Mouse (Mus musculus) forebrain, postnatal 0 days (tissue): ENCODE measurements around the gene Ier2. TPM values are rescaled to one million over a fixed set of nuclear protein-coding genes. Genes with fewer than 3 reads are reported as not detected.

ENCODE experiments used
- ATAC-seq: fragments of 200-750 bp; cut with Nextera tagmentation; 2 replicates; pipeline ENCODE4 v1.8.0; 2017; ENCODE audit warnings: mild to moderate bottlenecking, moderate library complexity
- DNase-seq: peaks from one replicate; pipeline ENCODE4 v3.0.0-alpha.2; 2015
- H3K27ac ChIP-seq: fragments of 300-500 bp; sonication (generic); 2 replicates; pipeline ENCODE4 v1.5.1; 2014; ENCODE audit warnings: low read depth, mild to moderate bottlenecking, antibody characterized with exemption, low read length, moderate library complexity, mixed read lengths
- H3K27me3 ChIP-seq: fragments of 300-500 bp; sonication (generic); 2 replicates; pipeline ENCODE4 v1.6.1; 2014; ENCODE audit warnings: mild to moderate bottlenecking, low read length, mixed read lengths; ENCODE audit not compliant: insufficient read depth
- H3K36me3 ChIP-seq: fragments of 300-500 bp; sonication (generic); 2 replicates; pipeline ENCODE4 v1.6.1; 2014; ENCODE audit warnings: mild to moderate bottlenecking, moderate library complexity; ENCODE audit not compliant: insufficient read depth
- H3K4me1 ChIP-seq: fragments of 300-500 bp; sonication (generic); 2 replicates; pipeline ENCODE4 v1.6.1; 2014; ENCODE audit warnings: antibody characterized with exemption; ENCODE audit not compliant: insufficient read depth
- H3K4me2 ChIP-seq: fragments of 300-500 bp; sonication (generic); 2 replicates; pipeline ENCODE4 v1.6.1; 2014; ENCODE audit warnings: low read depth, mild to moderate bottlenecking, moderate library complexity
- H3K4me3 ChIP-seq: fragments of 300-500 bp; sonication (generic); 2 replicates; pipeline ENCODE4 v1.5.1; 2014; ENCODE audit warnings: low read depth, low read length, mixed read lengths
- H3K9ac ChIP-seq: fragments of 300-500 bp; sonication (generic); 2 replicates; pipeline ENCODE4 v1.6.1; 2014; ENCODE audit warnings: mild to moderate bottlenecking
- H3K9me3 ChIP-seq: fragments of 300-500 bp; sonication (generic); 2 replicates; pipeline ENCODE4 v1.6.1; 2016; ENCODE audit warnings: low read length
- CTCF ChIP-seq: sonication (generic); IDR thresholded peaks from 2 replicates; pipeline ENCODE4 v1.5.1; 2016; ENCODE audit warnings: antibody characterized with exemption, control low read depth, low read depth
- WGBS: fragments of 180-500 bp; shearing (Covaris S2); extraction: QIAGEN DNeasy Blood & Tissue Kit; methylation state at CpG from one replicate; pipeline ENCODE4 v1.1.7; 2014; 5-methylcytosine and 5-hydroxymethylcytosine counted together
- polyA plus RNA-seq: library from polyadenylated mRNA; unstranded; fragments of >200 nt; fragmentation: Nextera tagmentation; extraction: Ambion mirVana; gene quantifications from 2 replicates; pipeline ENCODE4 v1.2.1, GENCODE M21; 2015
- total RNA-seq: library from RNA; depleted of rRNA; stranded (reverse); fragments of >200 nt; gene quantifications from 2 replicates; pipeline ENCODE4 v1.2.3, GENCODE M21; 2014

The Ier2 gene
- total and polyA plus RNA-seq, 2 experiments from 2014 or later: 8.5 to 19.3 TPM

DNA sequence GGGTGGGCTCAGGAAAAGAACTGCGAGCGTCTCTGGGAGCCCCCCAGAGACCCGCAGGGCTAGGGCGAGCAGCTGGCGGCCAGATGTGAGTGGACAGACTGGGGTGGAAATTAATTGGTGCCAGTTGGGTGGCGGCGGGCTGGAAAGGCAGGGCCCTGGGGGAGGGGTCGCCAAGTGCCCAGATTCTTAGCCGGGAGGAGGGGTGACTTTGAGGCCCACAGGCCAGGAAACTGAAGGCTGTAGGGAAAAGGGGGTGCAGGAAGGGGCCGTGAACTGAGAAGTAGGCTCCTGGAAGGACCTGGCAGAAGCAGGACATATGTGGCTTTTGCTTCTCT lies 6.5 kb downstream of the Ier2 start:
- Histone ChIP-seq H3K4me1 (no peaks in the 10 kb centered on the region), H3K27ac (peak overlapping the region; percentile 51), H3K9ac (peak overlapping the region; percentile 45), H3K36me3 (no peaks in the 10 kb centered on the region), H3K9me3 (no peaks in the 10 kb centered on the region), H3K4me3 (peak overlapping the region; percentile 17), H3K4me2 (peak overlapping the region; percentile 45), H3K27me3 (no peaks in the 10 kb centered on the region)
- ATAC-seq: peak; percentile 25; the same call in 1 of the 2 replicates
- DNase-seq: no peak
- WGBS: 6% methylated on average over 10 of the region's 10 CpGs
- no peak for TF ChIP-seq CTCF

DNA sequence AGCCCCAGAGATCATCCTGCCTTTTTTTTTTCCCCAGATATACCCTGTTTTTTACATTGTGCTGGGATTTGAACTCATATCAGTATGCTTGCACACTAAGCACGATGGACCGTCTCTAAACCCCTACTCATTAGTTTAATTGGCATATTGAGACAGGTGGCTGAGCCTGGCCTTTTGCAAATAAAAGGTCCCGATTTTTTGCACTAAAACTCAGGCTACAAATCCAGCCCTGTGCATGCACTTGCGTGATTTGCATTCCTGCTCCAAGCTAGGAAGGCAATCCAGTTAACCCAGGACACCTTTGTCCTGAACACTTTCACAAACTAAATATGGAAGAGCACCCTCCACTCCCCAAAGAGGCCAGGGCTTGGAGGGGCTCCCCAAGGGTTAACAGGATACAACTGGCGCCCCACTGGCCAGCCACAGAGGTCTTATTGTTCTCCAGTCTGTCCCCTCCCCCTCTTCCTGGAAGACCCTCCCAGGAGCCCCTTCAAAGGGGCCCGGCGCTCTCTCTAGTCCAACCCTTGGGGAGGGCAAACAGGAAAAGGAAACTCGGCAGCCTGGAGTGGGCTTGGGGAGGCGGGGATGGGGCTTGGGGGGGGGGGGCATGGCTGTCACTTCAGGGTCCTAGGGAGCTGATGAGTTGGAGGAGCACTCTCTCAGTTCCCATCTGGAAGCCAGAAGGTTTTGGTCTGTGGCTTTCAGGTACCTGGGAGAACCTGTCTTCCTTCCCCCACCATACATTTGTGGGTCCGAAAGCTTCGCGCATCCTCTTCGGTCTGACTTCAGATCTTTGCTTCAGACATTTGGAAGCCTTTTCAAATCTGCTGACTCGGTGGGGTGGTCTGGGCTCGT lies 7.1 kb downstream of the Ier2 start:
- ATAC-seq (peak; percentile 87), DNase-seq (peak; percentile 34)
- 3% methylated on average over 14 of the region's 15 CpGs for WGBS
- peak overlapping the region; percentile 45 for H3K4me2 ChIP-seq
- H3K27me3 ChIP-seq: no peaks in the 10 kb centered on the region
- no peaks in the 10 kb centered on the region for H3K36me3 ChIP-seq
- peak overlapping the region; percentile 51 for H3K27ac ChIP-seq
- peak overlapping the region; percentile 17 for H3K4me3 ChIP-seq
- H3K9ac ChIP-seq: peak overlapping the region; percentile 45
- H3K4me1 ChIP-seq: no peaks in the 10 kb centered on the region
- H3K9me3 ChIP-seq: no peaks in the 10 kb centered on the region
- TF ChIP-seq CTCF: no peak

DNA sequence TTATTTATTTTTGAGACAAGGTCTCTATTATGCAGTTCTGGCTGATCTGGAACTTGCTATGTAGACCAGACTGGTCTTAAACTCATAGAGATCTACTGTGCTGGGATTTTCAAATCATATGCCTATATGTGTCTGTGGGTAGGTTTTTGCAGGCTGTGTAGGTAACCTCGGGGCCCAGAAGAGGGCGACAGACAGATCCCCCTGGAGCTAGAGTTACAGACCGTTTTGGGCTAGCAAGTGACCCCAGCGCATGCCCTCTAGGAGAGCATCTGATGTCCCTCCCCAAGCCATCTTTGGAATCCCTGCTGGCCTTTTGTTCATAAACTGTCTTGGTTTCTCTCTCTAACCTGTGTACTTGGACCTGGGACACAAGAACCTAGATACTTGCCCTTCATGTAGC lies 8.1 kb downstream of the Ier2 start:
- Histone ChIP-seq H3K4me1 (no peaks in the 10 kb centered on the region), H3K36me3 (no peaks in the 10 kb centered on the region), H3K27ac (no peak overlapping the region), H3K27me3 (no peaks in the 10 kb centered on the region), H3K9ac (no peak overlapping the region), H3K4me2 (no peak overlapping the region), H3K4me3 (no peak overlapping the region), H3K9me3 (no peaks in the 10 kb centered on the region)
- WGBS: 51% methylated on average over 4 of the region's 4 CpGs
- TF ChIP-seq CTCF: peak; percentile 26; the same call in 1 of the 2 replicates
- DNase-seq: no peak
- no peak for ATAC-seq

DNA sequence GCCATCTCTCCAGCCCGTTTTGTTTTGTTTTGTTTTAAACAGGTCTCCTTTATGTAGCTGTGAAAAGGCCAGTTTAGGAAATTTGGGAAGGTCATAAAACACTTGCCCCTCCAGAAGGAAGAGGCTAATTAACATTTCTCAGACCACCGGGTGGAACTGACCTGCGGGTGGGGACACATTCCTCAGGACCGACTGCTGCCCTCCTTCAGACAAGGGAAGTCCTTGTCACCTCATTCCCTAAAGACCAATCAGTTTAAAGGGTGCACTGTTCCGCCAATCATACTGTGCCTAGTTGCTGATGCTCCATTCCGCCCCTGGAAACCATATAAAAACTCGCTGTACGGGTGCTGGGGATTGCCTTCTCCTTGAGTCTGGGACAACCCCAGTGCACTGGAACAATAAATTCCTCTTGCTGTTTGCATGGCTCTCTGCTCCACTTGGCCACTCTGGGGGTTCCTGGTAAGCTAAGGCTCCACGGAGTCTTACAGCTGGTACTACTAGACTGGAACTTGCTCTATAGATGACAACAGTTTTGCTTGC lies 9.5 kb downstream of the Ier2 start:
- no peak for ATAC-seq
- WGBS: 66% methylated on average over 9 of the region's 9 CpGs
- Histone ChIP-seq H3K27me3 (no peaks in the 10 kb centered on the region), H3K4me2 (no peak overlapping the region), H3K4me3 (no peak overlapping the region), H3K9me3 (no peaks in the 10 kb centered on the region), H3K9ac (no peak overlapping the region), H3K4me1 (no peaks in the 10 kb centered on the region), H3K27ac (no peak overlapping the region), H3K36me3 (no peaks in the 10 kb centered on the region)
- no peak for DNase-seq
- no peak for TF ChIP-seq CTCF

DNA sequence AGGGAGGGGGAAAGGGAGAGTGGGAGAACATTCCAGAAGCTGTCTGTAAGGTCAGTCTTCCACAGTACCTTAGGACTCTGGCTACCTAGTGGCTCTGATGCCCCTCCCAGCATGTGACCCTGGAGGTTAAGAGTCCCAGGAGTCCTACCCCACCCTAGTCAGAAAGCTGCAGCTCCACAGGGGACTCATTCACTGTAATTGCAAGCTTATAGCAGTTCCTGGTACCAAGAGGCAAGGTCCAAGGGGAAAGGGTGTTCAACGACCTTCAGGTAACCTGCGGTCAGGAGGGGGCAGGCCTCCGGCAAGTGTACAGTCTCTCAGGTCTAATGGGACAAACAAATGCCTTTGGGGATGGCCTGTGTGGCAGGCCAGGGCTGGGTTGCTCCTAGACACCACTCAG lies 12.4 kb downstream of the Ier2 start:
- 46% methylated on average over 3 of the region's 3 CpGs for WGBS
- ATAC-seq: no peak

DNA sequence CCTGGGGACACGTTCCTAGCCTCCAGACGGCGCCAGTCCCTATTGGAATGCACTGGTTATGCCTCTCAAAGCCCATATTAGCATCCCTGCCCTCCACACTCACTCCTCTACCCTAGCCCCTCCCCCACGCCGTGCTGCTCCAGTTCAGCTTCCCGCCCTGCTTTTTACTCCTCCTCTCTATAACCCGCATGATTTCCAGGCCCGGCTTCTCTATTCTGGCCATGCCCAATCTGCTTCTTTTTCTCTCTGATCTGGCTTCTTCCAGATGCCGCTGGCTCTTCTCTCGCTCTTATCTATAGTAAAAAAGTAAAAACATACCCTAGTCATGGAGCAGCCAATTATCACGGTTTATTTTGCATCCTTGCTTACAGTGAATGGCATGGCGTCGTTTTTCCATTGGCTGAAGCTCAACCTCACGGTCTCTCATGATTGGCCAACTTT lies 15.2 kb downstream of the Ier2 start:
- 0 out of 2 replicates have a peak overlapping the region, but pooled peaks have one; percentile 4 for H3K9ac ChIP-seq
- WGBS: 2% methylated on average over 14 of the region's 14 CpGs
- H3K27ac ChIP-seq: no peak overlapping the region

More for the DNA sequence above, 12.4 kb downstream of the Ier2 start:
- H3K27ac ChIP-seq: no peak overlapping the region
- no peak overlapping the region for H3K9ac ChIP-seq
- no peaks in the 10 kb centered on the region for H3K27me3 ChIP-seq
- DNase-seq: no peak
- no peaks in the 10 kb centered on the region for H3K9me3 ChIP-seq
- H3K4me1 ChIP-seq: no peaks in the 10 kb centered on the region
- H3K4me3 ChIP-seq: no peak overlapping the region
- no peaks in the 10 kb centered on the region for H3K36me3 ChIP-seq
- no peak for TF ChIP-seq CTCF
- no peak overlapping the region for H3K4me2 ChIP-seq

DNA sequence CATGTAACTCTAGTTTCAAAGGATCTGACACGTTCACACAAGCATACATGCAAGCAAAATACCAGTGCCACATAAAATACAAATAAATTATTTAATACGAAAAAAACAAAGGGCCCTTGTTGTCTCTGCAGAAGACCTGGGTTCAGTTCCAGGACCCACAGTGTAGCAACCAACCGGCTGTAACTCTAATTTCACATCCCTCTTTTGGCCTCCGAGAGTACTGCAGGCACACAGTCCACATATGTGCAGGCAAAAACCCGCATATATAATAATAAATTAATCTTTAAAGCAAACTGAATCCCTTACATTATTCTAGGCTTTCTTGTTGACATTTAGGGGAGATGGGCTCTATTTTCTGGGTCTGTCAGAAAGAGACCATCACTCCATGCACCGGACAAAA lies 15.9 kb downstream of the Ier2 start:
- no peak for DNase-seq

More for the DNA sequence above, 15.2 kb downstream of the Ier2 start:
- no peaks in the 10 kb centered on the region for H3K4me1 ChIP-seq
- ATAC-seq (peak; percentile 73), DNase-seq (peak; percentile 55)
- no peak for TF ChIP-seq CTCF
- H3K9me3 ChIP-seq: no peaks in the 10 kb centered on the region
- no peaks in the 10 kb centered on the region for H3K36me3 ChIP-seq
- H3K27me3 ChIP-seq: no peaks in the 10 kb centered on the region
- H3K4me2 ChIP-seq: peak overlapping the region; percentile 46
- H3K4me3 ChIP-seq: peak overlapping the region; percentile 20

More for the DNA sequence above, 15.9 kb downstream of the Ier2 start:
- H3K27me3 ChIP-seq: no peaks in the 10 kb centered on the region
- H3K4me2 ChIP-seq: peak overlapping the region; percentile 46; the same call in 1 of the 2 replicates
- no peak overlapping the region for H3K9ac ChIP-seq
- H3K36me3 ChIP-seq: no peaks in the 10 kb centered on the region
- H3K27ac ChIP-seq: no peak overlapping the region
- no peaks in the 10 kb centered on the region for H3K4me1 ChIP-seq
- ATAC-seq: peak; percentile 57; the same call in 1 of the 2 replicates
- WGBS: 54% methylated on average over 6 of the region's 6 CpGs
- peak; percentile 40 for TF ChIP-seq CTCF
- no peak overlapping the region for H3K4me3 ChIP-seq
- H3K9me3 ChIP-seq: no peaks in the 10 kb centered on the region
